Mouse (Mus musculus) layer of hippocampus, adult 6 months (tissue): ENCODE data around the gene Htr1a. TPM values are rescaled to one million over a fixed set of nuclear protein-coding genes. Genes with fewer than 3 reads are reported as not detected.

Experiments used
- long read RNA-seq, 2 experiments: library from polyadenylated mRNA; unstranded; transcript quantifications; one replicate each; pipeline ENCODE4 v2.0.0; 2019 to 2020
- polyA plus RNA-seq: library from polyadenylated mRNA; unstranded; fragments of <200 nt; fragmentation: Nextera tagmentation; gene quantifications from 2 replicates; pipeline ENCODE4 v1.2.3, GENCODE M21; 2021

Htr1a gene
- polyA plus RNA-seq = 4.4 TPM in 2 replicates
- long read RNA-seq, experiment 1, full-length matches to known transcripts = 15 of 15 reads
- long read RNA-seq, experiment 1, partial matches to known transcripts = 0 of 15 reads
- long read RNA-seq, experiment 1, other reads (novel, unspliced or antisense) = 0 of 15 reads
- long read RNA-seq, experiment 2, full-length matches to known transcripts = 97 of 97 reads
- long read RNA-seq, experiment 2, partial matches to known transcripts = 0 of 97 reads
- long read RNA-seq, experiment 2, other reads (novel, unspliced or antisense) = 0 of 97 reads

DNA sequence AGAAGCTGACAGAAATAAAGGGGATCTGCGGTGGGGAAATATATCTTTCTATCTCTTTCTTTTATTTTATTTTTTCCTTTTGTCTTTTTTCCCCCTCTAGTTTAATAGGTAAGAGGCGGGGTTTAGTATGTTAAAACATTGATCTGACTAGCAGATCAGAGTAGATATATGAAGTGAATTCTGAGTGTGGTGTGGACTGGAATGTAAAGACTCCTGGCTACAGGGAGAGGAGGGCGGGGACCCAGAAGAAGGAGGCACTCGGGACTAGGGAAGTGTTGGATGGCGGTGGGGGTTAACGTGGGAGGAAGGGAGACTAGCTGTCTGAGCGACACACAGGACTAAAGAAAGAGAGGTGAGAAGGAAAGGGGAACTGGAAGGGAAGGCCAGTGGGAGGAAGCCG is at the start of gene Htr1a:
Gene Htr1a (plus strand): TSS at position 301 of the 400 bp plus-strand sequence.

Other genes starting within 250 kb of the Htr1a start
- gene Rnf180, start 148.8 kb upstream of the Htr1a start, polyA plus RNA-seq = 12.2 and 13.0 TPM in 2 replicates